In genomic region chr4:141213342-141213741, GRCm38 (mm10) we compare ENCODE assay signal across 8 mouse cellular contexts. TPM values are rescaled to one million over a fixed set of nuclear protein-coding genes. Genes with fewer than 3 reads are reported as not detected.
DNase-seq lines count a peak whose midpoint lies in the region; ATAC-seq lines count a peak whose summit lies in the region.

No protein-coding gene starts in this region.

- H3K9me3 ChIP-seq in kidney, embryonic 15.5 days (replicated peaks), result no peaks in the 10 kb centered on the region
- H3K9me3 ChIP-seq in embryonic facial prominence, embryonic 11.5 days (replicated peaks; ENCODE audit: control insufficient read depth, low read length), result no peaks in the 10 kb centered on the region
- H3K9me3 ChIP-seq in intestine, embryonic 15.5 days, result no peaks in the 10 kb centered on the region
- no peaks in the 10 kb centered on the region for H3K9me3 ChIP-seq in neural tube, embryonic 12.5 days

- peaks cover 16% of the 10 kb centered on the region for H3K4me1 ChIP-seq in kidney, embryonic 15.5 days
- H3K4me1 ChIP-seq in embryonic facial prominence, embryonic 11.5 days (ENCODE audit: control insufficient read depth, insufficient read depth, low read length), result no peaks in the 10 kb centered on the region
- H3K4me1 ChIP-seq in intestine, embryonic 15.5 days (replicated peaks), result peaks cover 7% of the 10 kb centered on the region
- peaks cover 15% of the 10 kb centered on the region for H3K4me1 ChIP-seq in neural tube, embryonic 12.5 days

- 0 out of 2 replicates have a peak, but pooled peaks have one; percentile 22 for ATAC-seq in kidney, embryonic 15.5 days (replicated peaks; ENCODE audit: low FRiP score)
- ATAC-seq in embryonic facial prominence, embryonic 11.5 days (replicated peaks; ENCODE audit: insufficient number of reproducible peaks, low FRiP score, low TSS enrichment, low read depth), result no peak
- ATAC-seq in intestine, embryonic 15.5 days, result peak; percentile 16; the same call in 1 of the 2 replicates
- ATAC-seq in neural tube, embryonic 12.5 days (ENCODE audit: low FRiP score, low read depth), result peak; percentile 30; the same call in 1 of the 2 replicates
- no peak for ATAC-seq in megakaryocyte progenitor cell, adult 5-6 weeks (replicated peaks; ENCODE audit: poor library complexity)
- no peak for ATAC-seq in activated CD4-positive, CD25-positive, alpha-beta regulatory T cell, adult 4 months

- H3K9ac ChIP-seq in kidney, embryonic 15.5 days, result peak overlapping the region; percentile 57
- H3K9ac ChIP-seq in embryonic facial prominence, embryonic 11.5 days (replicated peaks; ENCODE audit: low read length), result peak overlapping the region; percentile 18; the same call in 1 of the 2 replicates
- peak overlapping the region; percentile 66; the same call in 1 of the 2 replicates for H3K9ac ChIP-seq in intestine, embryonic 15.5 days
- no peak overlapping the region; the same call in 1 of the 2 replicates for H3K9ac ChIP-seq in neural tube, embryonic 12.5 days

- H3K36me3 ChIP-seq in kidney, embryonic 15.5 days, result no peaks in the 10 kb centered on the region; the same call in 1 of the 2 replicates
- no peaks in the 10 kb centered on the region for H3K36me3 ChIP-seq in embryonic facial prominence, embryonic 11.5 days (replicated peaks; ENCODE audit: control insufficient read depth, insufficient read depth, low read depth, low read length)
- H3K36me3 ChIP-seq in intestine, embryonic 15.5 days, result no peaks in the 10 kb centered on the region
- H3K36me3 ChIP-seq in neural tube, embryonic 12.5 days, result no peaks in the 10 kb centered on the region

- no peaks in the 10 kb centered on the region for H3K27me3 ChIP-seq in kidney, embryonic 15.5 days
- no peaks in the 10 kb centered on the region for H3K27me3 ChIP-seq in embryonic facial prominence, embryonic 11.5 days (ENCODE audit: control insufficient read depth, insufficient read depth, low read length)
- no peaks in the 10 kb centered on the region for H3K27me3 ChIP-seq in intestine, embryonic 15.5 days (replicated peaks)
- no peaks in the 10 kb centered on the region for H3K27me3 ChIP-seq in neural tube, embryonic 12.5 days (replicated peaks)

- peak overlapping the region; percentile 68 for H3K27ac ChIP-seq in kidney, embryonic 15.5 days
- H3K27ac ChIP-seq in embryonic facial prominence, embryonic 11.5 days (replicated peaks; ENCODE audit: low read depth, low read length), result no peak overlapping the region
- 0 out of 2 replicates have a peak overlapping the region, but pooled peaks have one; percentile 44 for H3K27ac ChIP-seq in intestine, embryonic 15.5 days
- H3K27ac ChIP-seq in neural tube, embryonic 12.5 days, result no peak overlapping the region

- H3K4me3 ChIP-seq in kidney, embryonic 15.5 days (replicated peaks), result peak overlapping the region; percentile 63
- peak overlapping the region; percentile 51; the same call in 1 of the 2 replicates for H3K4me3 ChIP-seq in embryonic facial prominence, embryonic 11.5 days (ENCODE audit: low read depth, low read length)
- H3K4me3 ChIP-seq in intestine, embryonic 15.5 days (replicated peaks), result peak overlapping the region; percentile 56
- H3K4me3 ChIP-seq in neural tube, embryonic 12.5 days, result 0 out of 2 replicates have a peak overlapping the region, but pooled peaks have one; percentile 49

- no peak for DNase-seq in kidney, postnatal 4 days
- peak; percentile 1 for DNase-seq in embryonic facial prominence, embryonic 11.5 days (ENCODE audit: low spot score)
- DNase-seq in cerebellum, postnatal 14 days, result no peak

- peak overlapping the region; percentile 93 for H3K4me2 ChIP-seq in kidney, embryonic 15.5 days
- peak overlapping the region; percentile 84 for H3K4me2 ChIP-seq in embryonic facial prominence, embryonic 11.5 days (ENCODE audit: low read depth, low read length)
- peak overlapping the region; percentile 79 for H3K4me2 ChIP-seq in intestine, embryonic 15.5 days (replicated peaks)
- peak overlapping the region; percentile 91 for H3K4me2 ChIP-seq in neural tube, embryonic 12.5 days (replicated peaks)

- WGBS in kidney, embryonic 15.5 days, result 41% methylated on average over 2 of the region's 2 CpGs
- 38% methylated on average over 2 of the region's 2 CpGs for WGBS in embryonic facial prominence, embryonic 11.5 days
- WGBS in intestine, embryonic 15.5 days, result 41% methylated on average over 2 of the region's 2 CpGs
- 23% methylated on average over 2 of the region's 2 CpGs for WGBS in neural tube, embryonic 12.5 days

RNA-seq across cellular contexts. Expression of gene Rsg1, which starts 0.4 kb away (rescaled TPM):
- polyA plus RNA-seq in kidney, embryonic 15.5 days (2015; fragmentation: Nextera tagmentation; extraction: Ambion mirVana), result 5.9 and 6.8 TPM in 2 replicates
- 6.2 and 6.8 TPM in 2 replicates for polyA plus RNA-seq in embryonic facial prominence, embryonic 11.5 days (2014; fragmentation: Nextera tagmentation; extraction: Ambion mirVana)
- polyA plus RNA-seq in intestine, embryonic 15.5 days (2015; fragmentation: Nextera tagmentation; extraction: Ambion mirVana), result 3.9 and 5.1 TPM in 2 replicates
- 5.5 TPM in 2 replicates for polyA plus RNA-seq in neural tube, embryonic 12.5 days (2016; fragmentation: Nextera tagmentation; extraction: Ambion mirVana)
- 0.73 and 1.4 TPM in 2 replicates for total RNA-seq in megakaryocyte progenitor cell, adult 5-6 weeks (2015)
- total RNA-seq in megakaryocyte progenitor cell, adult 5-6 weeks (2017), result 1.8 and 3.5 TPM in 2 replicates
- polyA plus RNA-seq in activated CD4-positive, CD25-positive, alpha-beta regulatory T cell, adult 4 months (2017; shearing (Covaris generic)), result 1 to 10 TPM; 1.5 to 3.2 TPM

RNA-seq across cellular contexts. Expression of gene Arhgef19, which starts 26.0 kb away (rescaled TPM):
- polyA plus RNA-seq in kidney, embryonic 15.5 days (2015; fragmentation: Nextera tagmentation; extraction: Ambion mirVana), result 7.4 and 9.6 TPM in 2 replicates
- 5.8 and 6.1 TPM in 2 replicates for polyA plus RNA-seq in embryonic facial prominence, embryonic 11.5 days (2014; fragmentation: Nextera tagmentation; extraction: Ambion mirVana)
- polyA plus RNA-seq in intestine, embryonic 15.5 days (2015; fragmentation: Nextera tagmentation; extraction: Ambion mirVana), result 16.3 and 17.8 TPM in 2 replicates
- 1.6 and 3.1 TPM in 2 replicates for polyA plus RNA-seq in neural tube, embryonic 12.5 days (2016; fragmentation: Nextera tagmentation; extraction: Ambion mirVana)
- total RNA-seq in megakaryocyte progenitor cell, adult 5-6 weeks (2015), result not detected in 2 replicates
- not detected in 2 replicates for total RNA-seq in megakaryocyte progenitor cell, adult 5-6 weeks (2017)
- polyA plus RNA-seq in activated CD4-positive, CD25-positive, alpha-beta regulatory T cell, adult 4 months (2017; shearing (Covaris generic)), result not detected

Comparison
In these comparisons a context has a peak if more than half of its experiments do, and no peak if none do; other contexts are left out.
1. ATAC-seq: peak in kidney, embryonic 15.5 days (single experiment), intestine, embryonic 15.5 days (single experiment) and neural tube, embryonic 12.5 days (single experiment); none in embryonic facial prominence, embryonic 11.5 days (single experiment), megakaryocyte progenitor cell, adult 5-6 weeks (single experiment) and activated CD4-positive, CD25-positive, alpha-beta regulatory T cell, adult 4 months (single experiment).
2. H3K27ac ChIP-seq: peak in kidney, embryonic 15.5 days (single experiment) and intestine, embryonic 15.5 days (single experiment); none in embryonic facial prominence, embryonic 11.5 days (single experiment) and neural tube, embryonic 12.5 days (single experiment).
3. Peak in every context shown above with its lines, with median percentiles within 50 percentile points of each other: H3K4me2 ChIP-seq and H3K4me3 ChIP-seq.